Mouse (Mus musculus) embryo, embryonic 11.5 days (tissue): ENCODE results near the gene Hoxb7.

ENCODE experiments used
- DNase-seq: peaks from one replicate; pipeline ENCODE4 v3.0.0-alpha.2; 2012; ENCODE audit warnings: low read depth, low spot score

Hoxb7 gene

GRCm38 (mm10) chr11:96284774-96285734 lies 1.4 kb upstream of the Hoxb7 start:
- peak; percentile 78 for DNase-seq

DNA sequence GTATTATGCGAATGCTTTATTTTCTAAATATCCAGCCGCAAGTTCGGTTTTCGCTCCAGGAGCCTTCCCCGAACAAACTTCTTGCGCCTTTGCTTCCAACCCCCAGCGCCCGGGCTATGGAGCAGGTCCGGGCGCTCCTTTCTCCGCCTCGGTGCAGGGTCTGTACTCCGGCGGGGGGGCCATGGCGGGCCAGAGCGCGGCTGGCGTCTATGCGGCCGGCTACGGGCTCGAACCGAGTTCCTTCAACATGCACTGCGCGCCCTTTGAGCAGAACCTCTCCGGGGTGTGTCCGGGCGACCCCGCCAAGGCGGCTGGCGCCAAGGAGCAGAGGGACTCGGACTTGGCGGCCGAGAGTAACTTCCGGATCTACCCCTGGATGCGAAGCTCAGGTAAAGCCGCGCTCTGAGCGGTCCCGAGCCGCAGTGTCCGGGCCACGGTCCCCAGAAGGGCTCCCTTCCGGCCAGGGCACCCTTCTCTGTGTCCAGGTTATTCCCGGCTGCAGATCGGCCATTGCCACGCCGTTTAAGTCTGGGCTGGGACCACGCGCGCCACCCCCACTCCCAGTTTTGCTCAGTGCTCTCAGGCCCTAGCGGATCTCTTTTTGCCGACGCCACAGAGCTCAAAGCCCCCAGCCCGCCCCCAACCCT lies 439 bp downstream of the Hoxb7 start:
- DNase-seq: no peak

DNA sequence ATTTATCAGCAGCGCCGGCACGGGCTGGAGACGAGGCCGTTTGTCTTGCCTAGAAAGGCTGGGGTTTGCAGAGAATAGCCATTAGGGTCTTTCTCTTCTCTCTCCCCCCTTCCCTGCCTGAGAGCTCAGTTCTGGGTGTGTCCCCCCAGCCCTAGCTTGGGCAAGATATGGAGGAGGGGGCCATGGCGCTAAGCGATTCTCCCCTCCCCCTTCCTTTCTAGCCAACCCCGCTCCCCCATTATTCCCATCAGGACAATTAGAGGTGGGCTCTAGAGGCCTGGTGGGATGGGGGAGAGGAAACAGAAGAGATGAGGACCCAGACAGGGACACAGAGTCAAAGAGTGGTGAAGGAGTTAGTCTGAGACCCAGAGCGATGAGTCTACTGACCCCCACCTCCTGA lies 988 bp downstream of the Hoxb7 start:
- no peak for DNase-seq

GRCm38 (mm10) chr11:96288455-96289221 lies 2.2 kb downstream of the Hoxb7 start:
- DNase-seq: no peak

GRCm38 (mm10) chr11:96289293-96289692 lies 2.9 kb downstream of the Hoxb7 start:
- no peak for DNase-seq

- DNase-seq: no peak
Observed at GRCm38 (mm10) chr11:96289837-96290236, 3.4 kb downstream of the Hoxb7 start.

DNA sequence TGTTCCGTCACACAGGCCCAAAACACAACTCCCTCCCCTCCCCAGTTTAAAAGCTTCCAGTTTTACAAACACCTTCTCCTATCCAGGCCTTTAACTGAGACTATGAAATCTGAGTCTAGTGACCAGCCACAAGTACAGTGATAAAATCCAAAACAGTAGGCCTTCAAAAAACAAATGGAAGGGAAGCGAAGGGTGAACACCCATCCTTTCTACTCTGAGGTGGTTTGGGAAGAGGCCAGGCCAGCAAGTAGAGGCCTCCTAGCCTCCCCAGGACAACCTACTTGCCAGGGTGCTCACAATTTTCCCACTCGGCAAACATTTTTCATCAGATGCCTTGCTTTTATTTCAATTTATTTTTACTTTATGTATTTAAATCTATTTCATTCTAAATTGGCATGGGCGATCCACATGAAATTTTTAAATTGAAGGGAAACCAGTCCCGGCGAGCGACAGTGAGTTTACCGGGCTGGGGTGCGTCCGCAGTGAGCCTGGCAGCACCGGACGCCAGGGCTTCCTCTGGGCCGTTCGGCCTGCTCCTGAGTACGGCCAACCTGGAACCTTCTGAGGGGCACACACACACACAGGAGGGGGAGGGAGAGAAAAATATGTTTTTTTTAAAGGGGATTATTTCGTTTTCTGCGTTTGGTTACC lies 4.4 kb downstream of the Hoxb7 start:
- DNase-seq: no peak

- no peak for DNase-seq
Observed at GRCm38 (mm10) chr11:96291681-96292564, 5.5 kb downstream of the Hoxb7 start, which contains the start of gene Hoxb6. TSS of gene Hoxb6 (plus strand) at chr11:96292476.

- DNase-seq: no peak
Observed at GRCm38 (mm10) chr11:96292565-96293301, 6.3 kb downstream of the Hoxb7 start.

DNA sequence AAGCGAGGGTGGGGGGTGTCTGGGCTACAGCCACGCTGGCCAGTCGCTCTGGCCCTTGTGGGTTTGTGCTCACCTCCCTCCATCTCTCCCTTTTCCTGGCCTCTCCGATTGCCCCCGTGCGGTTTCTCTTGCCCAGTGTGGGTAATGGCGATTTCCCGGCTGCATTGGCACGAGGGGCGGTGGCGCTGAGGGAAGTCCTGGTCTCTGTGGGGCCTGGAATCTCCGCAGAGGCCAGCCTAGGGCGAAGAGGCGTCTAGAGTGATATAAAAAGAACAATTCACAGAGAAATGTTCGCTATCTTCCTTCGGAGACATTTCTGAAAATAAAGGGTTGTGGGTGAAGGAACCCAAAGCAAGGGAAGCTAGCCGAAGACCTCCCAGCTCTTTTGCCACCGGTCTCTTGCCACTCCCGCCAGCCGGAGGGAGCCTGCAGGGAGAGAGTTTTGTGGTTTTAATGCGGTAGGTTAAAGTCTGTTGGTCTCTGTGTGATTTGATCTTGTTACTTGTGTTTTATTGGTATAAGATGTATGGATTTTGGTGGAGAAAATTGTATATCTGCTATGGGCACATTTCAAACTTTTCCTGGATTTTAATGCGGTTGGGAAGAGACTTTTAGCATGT lies 7.0 kb downstream of the Hoxb7 start:
- DNase-seq: no peak

- peak; percentile 85 for DNase-seq
Observed at GRCm38 (mm10) chr11:96294245-96295091, 8.0 kb downstream of the Hoxb7 start.

DNA sequence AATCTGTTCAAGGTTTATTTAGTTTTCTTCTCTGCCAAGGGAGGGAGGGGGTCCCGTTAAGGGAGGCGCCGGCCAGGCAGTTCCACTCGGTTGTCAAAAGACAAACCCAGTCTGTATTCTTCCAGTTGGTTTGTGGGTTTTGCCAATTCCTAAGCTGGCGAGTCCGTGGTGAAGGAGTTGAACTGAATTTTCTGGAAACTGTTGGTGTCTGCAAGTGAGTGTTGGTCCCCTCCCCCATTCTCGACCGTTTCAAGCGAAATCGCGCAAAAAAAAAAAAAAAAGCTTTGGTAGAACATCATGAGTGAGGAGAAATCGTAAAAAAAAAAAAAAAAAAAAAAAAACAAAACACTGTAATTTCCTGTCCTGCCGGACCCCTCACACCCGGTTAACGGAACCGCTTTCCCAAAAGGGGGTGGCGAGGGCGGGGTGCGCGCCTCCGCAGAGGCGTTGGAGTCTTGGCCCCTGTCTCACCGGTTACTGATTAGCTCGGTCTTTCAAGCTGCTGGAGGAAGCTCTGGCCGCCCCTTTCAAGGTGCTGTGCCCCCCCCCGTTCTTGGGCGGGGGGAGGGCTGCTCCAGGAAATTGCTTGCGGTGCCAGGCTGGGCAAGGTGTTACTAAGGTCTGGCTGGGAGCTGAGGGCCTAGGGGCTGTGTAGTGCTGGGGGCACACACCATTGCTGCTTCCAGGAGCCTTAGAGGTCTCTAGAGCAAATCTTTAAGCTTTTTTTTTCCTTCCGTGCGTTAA lies 8.8 kb downstream of the Hoxb7 start:
- no peak for DNase-seq

- no peak for DNase-seq
Observed at GRCm38 (mm10) chr11:96296997-96297396, 10.6 kb downstream of the Hoxb7 start.

DNA sequence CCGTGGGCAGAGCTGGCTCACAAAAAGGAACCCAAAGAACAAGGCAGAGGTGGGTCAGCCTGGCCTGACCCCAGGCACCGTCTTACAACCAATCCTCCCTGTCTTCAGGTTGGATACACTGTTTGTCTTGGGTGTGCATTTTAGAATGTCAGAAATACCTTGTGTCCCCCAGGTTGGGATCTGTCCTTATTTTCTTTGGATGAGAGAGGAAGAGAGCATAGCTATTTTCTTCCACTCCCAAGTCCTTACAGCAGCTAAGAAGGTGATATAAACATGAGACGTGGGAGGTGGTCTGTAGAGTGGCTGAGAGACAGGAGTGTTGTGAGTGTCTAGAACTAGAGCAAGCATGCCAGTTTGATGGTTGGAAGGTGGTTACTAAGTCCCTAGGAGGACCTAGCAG lies 11.0 kb downstream of the Hoxb7 start:
- no peak for DNase-seq

DNA sequence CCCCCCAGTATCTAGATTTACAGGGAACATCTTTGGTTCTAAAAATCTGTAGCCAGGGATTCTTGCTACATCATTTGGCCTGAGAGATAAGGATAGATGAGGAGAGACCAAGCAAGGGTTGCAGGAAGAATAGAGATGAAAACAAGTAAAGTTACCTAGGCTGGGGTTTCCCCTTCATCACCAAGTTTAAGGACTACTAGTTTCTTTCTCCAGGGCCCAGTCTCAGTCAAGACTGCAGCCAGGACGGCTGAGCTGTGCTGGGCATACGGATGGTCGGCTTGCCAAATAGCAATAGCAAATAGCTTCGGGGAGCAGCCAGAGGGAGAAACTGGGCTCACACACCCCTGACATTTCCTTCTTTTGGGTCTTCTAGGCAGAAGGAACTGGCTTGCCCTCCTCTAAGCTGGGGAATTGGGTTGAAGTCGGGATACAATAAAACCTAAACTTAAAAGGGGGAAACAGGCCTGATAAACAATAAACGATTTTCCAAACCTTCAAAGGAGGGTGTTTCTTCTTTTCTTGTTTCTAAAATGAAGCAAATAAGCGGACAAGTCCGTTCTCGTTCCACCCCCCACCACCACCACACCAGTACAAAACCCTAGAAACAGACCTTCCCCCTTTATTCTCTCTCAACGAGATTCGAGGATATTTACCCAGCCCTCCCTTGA lies 11.7 kb downstream of the Hoxb7 start:
- DNase-seq: no peak

DNA sequence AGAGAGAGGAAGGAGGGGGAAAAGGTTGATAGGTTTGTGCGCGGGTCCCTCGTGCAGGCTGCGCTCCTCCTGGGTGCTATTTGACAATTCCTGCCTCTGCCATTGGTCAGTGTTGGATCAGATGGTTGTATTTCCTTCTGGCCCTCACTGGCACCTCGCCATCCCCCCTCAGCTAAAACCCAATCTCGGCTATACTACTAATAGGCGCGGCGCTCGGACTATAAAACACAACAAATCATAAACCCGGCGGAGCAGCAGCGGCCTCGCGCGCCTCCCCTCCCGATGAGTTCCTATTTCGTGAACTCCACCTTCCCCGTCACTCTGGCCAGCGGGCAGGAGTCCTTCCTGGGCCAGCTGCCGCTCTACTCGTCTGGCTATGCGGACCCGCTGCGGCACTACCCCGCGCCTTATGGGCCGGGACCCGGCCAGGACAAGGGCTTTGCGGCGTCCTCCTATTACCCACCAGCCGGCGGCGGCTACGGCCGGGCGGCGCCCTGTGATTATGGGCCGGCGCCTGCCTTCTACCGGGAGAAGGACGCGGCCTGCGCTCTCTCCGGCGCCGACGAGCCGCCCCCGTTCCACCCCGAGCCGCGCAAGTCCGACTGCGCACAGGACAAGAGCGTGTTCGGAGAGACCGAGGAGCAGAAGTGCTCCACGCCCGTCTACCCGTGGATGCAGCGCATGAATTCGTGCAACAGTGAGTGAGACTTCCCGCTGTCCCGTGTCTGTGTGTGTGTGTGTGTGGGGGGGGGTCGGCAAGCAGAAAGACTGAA lies 12.7 kb downstream of the Hoxb7 start:
- no peak for DNase-seq
